Mouse (Mus musculus) myocyte (in vitro differentiated cells): ENCODE results near the gene Dennd1b. TPM values are rescaled to one million over a fixed set of nuclear protein-coding genes. Genes with fewer than 3 reads are reported as not detected.
A peak's percentile ranks its signal among the peaks of the same experiment; 100 is the strongest.

Experiments
- H3K27me3 ChIP-seq: one replicate; pipeline ENCODE4 v1.6.1; 2011; ENCODE audit not compliant: control insufficient read depth, insufficient read depth, insufficient read length
- H3K36me3 ChIP-seq: one replicate; pipeline ENCODE4 v1.6.1; 2011; ENCODE audit not compliant: control insufficient read depth, insufficient read depth
- H3K4me2 ChIP-seq: one replicate; pipeline ENCODE4 v1.6.1; 2011; ENCODE audit warnings: low read depth, control low read depth
- H3K4me3 ChIP-seq: one replicate; pipeline ENCODE4 v1.5.1; 2011; ENCODE audit warnings: mild to moderate bottlenecking, control low read depth, moderate library complexity
- H3K79me2 ChIP-seq: one replicate; pipeline ENCODE4 v1.6.1; 2011; ENCODE audit not compliant: control insufficient read depth, insufficient read depth
- H3ac ChIP-seq: one replicate; pipeline ENCODE4 v1.6.1; 2011; ENCODE audit not compliant: control insufficient read depth, insufficient read length
- CEBPB ChIP-seq: IDR thresholded peaks from 2 replicates; pipeline ENCODE4 v1.6.1; 2011; ENCODE audit warnings: mild to moderate bottlenecking, moderate library complexity; ENCODE audit not compliant: poor library complexity, insufficient read depth, severe bottlenecking
- E2F4 ChIP-seq: IDR thresholded peaks from one replicate; pipeline ENCODE4 v1.6.1; 2011; ENCODE audit warnings: mild to moderate bottlenecking, control low read depth, moderate library complexity; ENCODE audit not compliant: insufficient read depth
- MAX ChIP-seq: IDR thresholded peaks from one replicate; pipeline ENCODE4 v1.6.1; 2011; ENCODE audit warnings: low read depth, mild to moderate bottlenecking, control low read depth
- MYOD1 ChIP-seq, 3 experiments: IDR thresholded peaks; one replicate each; pipeline ENCODE4 v1.6.1; 2011; ENCODE audit warnings: control low read depth in 2 of 3, low read depth in 2 of 3, mild to moderate bottlenecking in 2 of 3, moderate library complexity in 1 of 3; ENCODE audit not compliant: insufficient read length in 2 of 3, control insufficient read depth in 1 of 3
- MYOG ChIP-seq, 3 experiments: IDR thresholded peaks; one replicate each; pipeline ENCODE4 v1.6.1; 2011; ENCODE audit warnings: control low read depth in 2 of 3, low read depth in 2 of 3, mild to moderate bottlenecking in 2 of 3; ENCODE audit not compliant: insufficient read length in 2 of 3, control insufficient read depth in 1 of 3, insufficient read depth in 1 of 3
- POLR2A ChIP-seq: IDR thresholded peaks from one replicate; pipeline ENCODE4 v1.6.1; 2011; ENCODE audit warnings: low read depth, mild to moderate bottlenecking, control low read depth, moderate library complexity; ENCODE audit not compliant: insufficient read length
- POLR2AphosphoS2 ChIP-seq: IDR thresholded peaks from one replicate; pipeline ENCODE4 v1.6.1; 2011; ENCODE audit warnings: low read depth, control low read depth; ENCODE audit not compliant: insufficient read length
- REST ChIP-seq: IDR thresholded peaks from one replicate; pipeline ENCODE4 v1.6.1; 2011; ENCODE audit warnings: mild to moderate bottlenecking, control low read depth, moderate library complexity; ENCODE audit not compliant: insufficient read depth, insufficient read length
- SRF ChIP-seq: IDR thresholded peaks from one replicate; pipeline ENCODE4 v1.6.1; 2011; ENCODE audit warnings: low read depth; ENCODE audit not compliant: control insufficient read depth, insufficient read length
- TCF12 ChIP-seq: IDR thresholded peaks from one replicate; pipeline ENCODE4 v1.6.1; 2011; ENCODE audit warnings: mild to moderate bottlenecking, control low read depth; ENCODE audit not compliant: poor library complexity, insufficient read depth, severe bottlenecking
- TCF3 ChIP-seq: IDR thresholded peaks from one replicate; pipeline ENCODE4 v1.6.1; 2011; ENCODE audit warnings: low read depth, control low read depth; ENCODE audit not compliant: insufficient read length
- USF1 ChIP-seq: IDR thresholded peaks from one replicate; pipeline ENCODE4 v1.6.1; 2011; ENCODE audit warnings: low read depth, mild to moderate bottlenecking, control low read depth, moderate library complexity
- polyA plus RNA-seq: library from polyadenylated mRNA; unstranded; fragments of >200 nt; fragmentation: generic; extraction: Trizol; gene quantifications from one replicate; pipeline ENCODE4 v1.2.1, GENCODE M21; 2012; ENCODE audit warnings: missing spikeins

The Dennd1b gene
- polyA plus RNA-seq, 1 experiment = 1.3 TPM

DNA sequence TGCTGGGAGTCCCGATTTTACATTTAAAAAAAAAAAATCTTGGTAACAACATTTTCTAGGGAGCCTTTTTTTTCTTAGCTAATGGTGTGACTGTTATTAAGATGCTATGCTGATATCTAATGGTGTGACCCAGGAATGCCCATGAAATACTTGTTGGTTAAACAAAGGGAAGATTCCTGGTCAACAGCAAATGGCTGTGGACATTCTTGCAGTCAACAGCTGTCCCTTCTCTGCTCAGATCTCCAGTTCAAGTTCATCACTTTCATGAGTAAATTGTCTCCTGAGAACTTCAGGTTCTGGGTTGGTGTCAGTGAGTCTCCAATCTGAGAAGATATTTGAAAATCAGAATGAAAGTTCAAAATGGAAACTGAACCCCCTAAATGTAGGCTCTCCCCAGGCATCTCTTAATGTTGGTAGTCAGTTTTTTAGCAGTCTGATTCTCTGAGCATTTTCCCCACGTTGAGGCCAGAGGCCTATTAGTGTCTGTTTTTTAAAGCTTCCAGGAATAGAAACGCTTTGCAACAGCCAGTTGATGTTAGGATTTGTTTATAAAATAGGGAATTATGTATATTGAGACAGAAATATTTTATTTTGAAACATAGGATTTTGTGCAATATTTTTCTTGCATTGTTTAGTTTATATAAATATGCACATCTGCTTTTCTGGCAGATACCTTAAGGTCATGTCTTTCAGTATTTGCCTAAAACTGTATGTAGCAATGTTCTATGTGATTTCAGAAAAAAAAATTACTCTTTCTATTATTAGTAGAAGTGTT is 211.0 kb downstream of the Dennd1b start:
- TF ChIP-seq CEBPB (no peak), SRF (no peak), MYOD1 (IDR thresholded peaks at IDR 0.05; ENCODE audit: control insufficient read depth in 1 of 3, insufficient read length in 2 of 3, low read depth in 2 of 3) (peak in 2 of 3 experiments; percentile 66 to 76), TCF3 (peak; percentile 35), E2F4 (no peak), MYOG (IDR thresholded peaks at IDR 0.05; ENCODE audit: control insufficient read depth in 1 of 3, insufficient read depth in 1 of 3, insufficient read length in 2 of 3, low read depth in 2 of 3) (peak in 2 of 3 experiments; percentile 46 to 76)
- no peaks in the 10 kb centered on the region for H3K27me3 ChIP-seq

DNA sequence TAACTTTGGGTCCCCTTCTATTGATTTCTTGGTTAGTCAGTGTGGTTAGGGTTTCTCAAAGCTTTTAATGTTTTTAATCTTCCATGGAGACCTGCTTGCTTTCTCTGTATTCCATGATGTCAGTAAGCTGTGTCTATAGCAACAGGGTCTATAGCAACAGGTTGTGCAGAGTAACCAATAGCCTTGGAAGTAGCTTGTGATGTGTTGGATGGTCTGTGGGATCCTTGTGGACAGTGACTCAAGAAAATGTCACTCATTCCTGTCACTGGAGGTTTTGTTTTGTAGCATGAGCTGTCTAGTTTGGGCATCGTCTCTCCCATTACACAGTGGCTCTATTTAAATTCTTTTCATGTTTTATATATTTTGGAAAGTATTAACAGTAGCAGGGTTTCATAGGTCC is 216.5 kb downstream of the Dennd1b start:
- H3ac ChIP-seq = no peak overlapping the region
- no peak overlapping the region for H3K4me3 ChIP-seq
- no peak overlapping the region for H3K4me2 ChIP-seq
- TF ChIP-seq USF1 = no peak
- TF ChIP-seq CEBPB = no peak
- TF ChIP-seq TCF12 = no peak
- no peak for TF ChIP-seq MYOG (IDR thresholded peaks at IDR 0.05; ENCODE audit: control insufficient read depth in 1 of 3, insufficient read depth in 1 of 3, insufficient read length in 2 of 3, low read depth in 2 of 3)
- TF ChIP-seq SRF = no peak
- TF ChIP-seq REST = no peak
- no peak for TF ChIP-seq TCF3
- no peak for TF ChIP-seq POLR2A
- TF ChIP-seq MYOD1 (IDR thresholded peaks at IDR 0.05; ENCODE audit: control insufficient read depth in 1 of 3, insufficient read length in 2 of 3, low read depth in 2 of 3) = no peak
- TF ChIP-seq POLR2AphosphoS2 = no peak
- no peaks in the 10 kb centered on the region for H3K79me2 ChIP-seq
- no peaks in the 10 kb centered on the region for H3K27me3 ChIP-seq
- H3K36me3 ChIP-seq = no peaks in the 10 kb centered on the region

More for the DNA sequence above, 211.0 kb downstream of the Dennd1b start:
- Histone ChIP-seq H3ac (no peak overlapping the region), H3K36me3 (no peaks in the 10 kb centered on the region), H3K4me3 (no peak overlapping the region), H3K79me2 (no peaks in the 10 kb centered on the region), H3K4me2 (no peak overlapping the region)

GRCm38 (mm10) chr1:139180481-139181149 is 217.4 kb downstream of the Dennd1b start:
- no peak overlapping the region for H3ac ChIP-seq
- H3K79me2 ChIP-seq = no peaks in the 10 kb centered on the region
- no peak for TF ChIP-seq CEBPB

DNA sequence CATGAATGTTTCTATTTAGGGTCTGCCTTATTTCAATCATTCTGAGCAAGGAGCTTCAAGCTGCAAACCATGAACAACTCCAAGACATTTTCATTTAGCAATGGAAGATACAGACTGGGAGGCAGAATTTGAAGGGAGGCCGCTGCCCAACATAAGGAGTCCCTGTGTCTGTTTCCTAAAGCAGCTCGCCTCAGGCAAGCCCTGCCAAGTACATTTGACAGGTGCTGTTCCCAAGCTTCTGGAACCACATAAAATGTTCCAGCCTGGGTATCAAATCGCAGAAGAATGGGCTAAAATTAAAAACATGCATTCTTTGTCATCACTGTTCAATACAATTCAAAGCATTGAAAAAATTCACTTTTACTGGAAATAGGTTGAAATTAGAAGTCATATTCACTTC is 229.4 kb downstream of the Dennd1b start:
- H3K4me3 ChIP-seq = no peak overlapping the region
- H3K36me3 ChIP-seq = no peaks in the 10 kb centered on the region
- TF ChIP-seq CEBPB = no peak
- peak in 2 of 3 experiments; percentile 52 to 53 for TF ChIP-seq MYOG (IDR thresholded peaks at IDR 0.05; ENCODE audit: control insufficient read depth in 1 of 3, insufficient read depth in 1 of 3, insufficient read length in 2 of 3, low read depth in 2 of 3)
- no peak for TF ChIP-seq SRF
- TF ChIP-seq MYOD1 (IDR thresholded peaks at IDR 0.05; ENCODE audit: control insufficient read depth in 1 of 3, insufficient read length in 2 of 3, low read depth in 2 of 3) = peak; percentile 62 to 71 (median 69)
- TF ChIP-seq E2F4 = no peak
- TF ChIP-seq TCF12 = no peak
- H3K27me3 ChIP-seq = no peaks in the 10 kb centered on the region
- no peaks in the 10 kb centered on the region for H3K79me2 ChIP-seq
- H3K4me2 ChIP-seq = peak overlapping the region; percentile 14
- no peak overlapping the region for H3ac ChIP-seq

More at GRCm38 (mm10) chr1:139180481-139181149, 217.4 kb downstream of the Dennd1b start:
- H3K4me2 ChIP-seq = peak overlapping the region; percentile 14
- no peaks in the 10 kb centered on the region for H3K27me3 ChIP-seq
- no peak overlapping the region for H3K4me3 ChIP-seq
- H3K36me3 ChIP-seq = no peaks in the 10 kb centered on the region

DNA sequence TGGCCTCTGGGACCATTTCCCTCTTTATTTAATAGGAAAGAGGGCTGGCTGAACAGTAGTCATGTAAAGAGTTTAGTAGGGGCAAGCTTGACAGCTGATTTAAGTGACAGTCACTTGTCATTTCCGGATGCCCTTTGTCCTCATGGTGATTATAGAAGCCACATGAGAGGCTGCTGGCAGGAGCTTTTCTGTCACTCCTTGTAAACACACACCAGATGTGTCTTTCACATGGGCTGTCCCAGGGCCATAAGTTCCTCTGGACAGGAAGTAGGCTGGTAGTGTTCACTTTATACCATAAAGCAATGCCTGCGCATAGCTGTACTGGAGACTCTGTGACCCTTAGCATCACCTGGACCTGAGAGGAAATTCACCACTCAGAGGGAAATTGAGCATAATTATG is 230.8 kb downstream of the Dennd1b start:
- no peaks in the 10 kb centered on the region for H3K36me3 ChIP-seq
- H3K4me3 ChIP-seq = no peak overlapping the region
- H3ac ChIP-seq = no peak overlapping the region
- H3K4me2 ChIP-seq = no peak overlapping the region
- no peaks in the 10 kb centered on the region for H3K79me2 ChIP-seq
- H3K27me3 ChIP-seq = no peaks in the 10 kb centered on the region
- TF ChIP-seq TCF3 = no peak
- TF ChIP-seq MYOG (IDR thresholded peaks at IDR 0.05; ENCODE audit: control insufficient read depth in 1 of 3, insufficient read depth in 1 of 3, insufficient read length in 2 of 3, low read depth in 2 of 3) = no peak
- no peak for TF ChIP-seq CEBPB
- no peak for TF ChIP-seq MAX
- no peak for TF ChIP-seq E2F4
- TF ChIP-seq TCF12 = no peak
- TF ChIP-seq POLR2AphosphoS2 = no peak
- no peak for TF ChIP-seq POLR2A
- TF ChIP-seq USF1 = no peak
- no peak for TF ChIP-seq MYOD1 (IDR thresholded peaks at IDR 0.05; ENCODE audit: control insufficient read depth in 1 of 3, insufficient read length in 2 of 3, low read depth in 2 of 3)
- TF ChIP-seq SRF = no peak
- no peak for TF ChIP-seq REST
